Mouse (Mus musculus) neural tube, embryonic 10.5 days (tissue): ENCODE data around the gene Fbxl19.

Source experiments
- DNase-seq: peaks from one replicate; pipeline ENCODE4 v3.0.0-alpha.2; 2017; ENCODE audit warnings: low spot score; ENCODE audit errors: extremely low spot score

The Fbxl19 gene

GRCm38 (mm10) chr7:127800435-127801009 lies 56.2 kb downstream of the Fbxl19 start, which contains the start of gene Hsd3b7:
Gene Hsd3b7, plus strand, starts transcription at chr7:127800604.
- DNase-seq: peak; percentile 91

- no peak for DNase-seq
These were observed 56.8 kb downstream of the Fbxl19 start for GRCm38 (mm10) chr7:127801010-127801621.

- no peak for DNase-seq
These were observed 58.0 kb downstream of the Fbxl19 start for GRCm38 (mm10) chr7:127802313-127802712.

- no peak for DNase-seq
These were observed 64.5 kb downstream of the Fbxl19 start for GRCm38 (mm10) chr7:127808821-127809220.

- no peak for DNase-seq
These were observed 65.5 kb downstream of the Fbxl19 start for GRCm38 (mm10) chr7:127809846-127810245.

- DNase-seq: no peak
These were observed 66.3 kb downstream of the Fbxl19 start for GRCm38 (mm10) chr7:127810650-127811049.

GRCm38 (mm10) chr7:127811240-127811639 lies 66.9 kb downstream of the Fbxl19 start:
- no peak for DNase-seq

- DNase-seq: no peak
These were observed 67.9 kb downstream of the Fbxl19 start for GRCm38 (mm10) chr7:127812292-127812691.

GRCm38 (mm10) chr7:127813821-127814220 lies 69.5 kb downstream of the Fbxl19 start:
- no peak for DNase-seq

GRCm38 (mm10) chr7:127814241-127814921 lies 70.0 kb downstream of the Fbxl19 start:
- no peak for DNase-seq

- no peak for DNase-seq
These were observed 70.8 kb downstream of the Fbxl19 start for GRCm38 (mm10) chr7:127815116-127815665.

GRCm38 (mm10) chr7:127815954-127816821 lies 71.8 kb downstream of the Fbxl19 start:
- no peak for DNase-seq

- DNase-seq: no peak
These were observed 72.7 kb downstream of the Fbxl19 start for GRCm38 (mm10) chr7:127817053-127817452.

GRCm38 (mm10) chr7:127817776-127818175 lies 73.4 kb downstream of the Fbxl19 start:
- DNase-seq: no peak
